Mouse (Mus musculus): ENCODE data around the gene Sem1. TPM values are rescaled to one million over a fixed set of nuclear protein-coding genes. Genes with fewer than 3 reads are reported as not detected.
A peak's percentile ranks its signal among the peaks of the same experiment; 100 is the strongest.
"Not testable (repeated sequence)": the region's sequence is repeated elsewhere in the genome, so short reads cannot be mapped to it uniquely, and the experiment has no call there.

The Sem1 gene
- 10 to 100 TPM; 46.9 to 48.9 TPM for total RNA-seq (2021)

DNA sequence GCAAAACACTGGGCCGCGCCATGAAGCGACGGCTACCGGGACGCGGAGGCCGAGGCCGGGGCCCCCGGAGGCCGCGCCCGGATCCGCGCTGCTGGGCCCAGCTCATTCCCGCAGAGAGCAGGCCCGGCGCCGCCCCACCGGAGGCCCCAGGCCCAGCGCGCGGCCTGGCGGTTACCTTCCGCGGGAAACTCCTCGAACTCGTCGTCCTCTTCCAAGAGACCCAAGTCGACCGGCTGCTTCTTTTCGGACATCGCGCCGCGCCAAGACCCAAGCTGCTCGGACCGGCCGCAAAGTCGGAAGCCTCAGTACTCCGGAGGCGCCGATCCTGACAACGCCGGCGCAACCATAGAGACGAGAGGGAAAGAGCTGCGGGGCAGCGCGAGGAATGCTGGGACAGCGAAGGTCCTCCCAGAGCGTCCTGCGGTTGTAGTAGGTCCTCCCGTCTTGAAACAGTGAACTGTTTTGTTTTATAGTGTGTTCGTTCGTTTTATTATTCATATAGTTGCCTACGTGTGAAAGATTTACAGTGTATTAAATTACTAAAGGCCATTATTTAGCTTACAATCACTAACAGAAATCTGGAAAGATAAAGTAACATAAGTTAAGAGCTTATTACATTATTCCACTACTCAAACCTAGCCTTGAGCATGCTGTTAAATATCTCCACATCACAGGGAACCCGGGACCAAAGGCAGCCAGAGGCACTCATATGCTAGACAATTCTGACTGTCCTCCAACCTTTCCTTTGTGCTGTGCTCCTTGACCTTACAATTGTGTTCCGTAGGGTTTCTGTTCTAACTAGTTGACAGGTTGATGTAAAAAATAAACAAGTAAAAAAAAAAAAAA lies at the start of gene Sem1:
Gene Sem1 (minus strand): TSS at position 360 of the 846 bp plus-strand sequence.
- DNase-seq = peak; percentile 86 to 88

DNA sequence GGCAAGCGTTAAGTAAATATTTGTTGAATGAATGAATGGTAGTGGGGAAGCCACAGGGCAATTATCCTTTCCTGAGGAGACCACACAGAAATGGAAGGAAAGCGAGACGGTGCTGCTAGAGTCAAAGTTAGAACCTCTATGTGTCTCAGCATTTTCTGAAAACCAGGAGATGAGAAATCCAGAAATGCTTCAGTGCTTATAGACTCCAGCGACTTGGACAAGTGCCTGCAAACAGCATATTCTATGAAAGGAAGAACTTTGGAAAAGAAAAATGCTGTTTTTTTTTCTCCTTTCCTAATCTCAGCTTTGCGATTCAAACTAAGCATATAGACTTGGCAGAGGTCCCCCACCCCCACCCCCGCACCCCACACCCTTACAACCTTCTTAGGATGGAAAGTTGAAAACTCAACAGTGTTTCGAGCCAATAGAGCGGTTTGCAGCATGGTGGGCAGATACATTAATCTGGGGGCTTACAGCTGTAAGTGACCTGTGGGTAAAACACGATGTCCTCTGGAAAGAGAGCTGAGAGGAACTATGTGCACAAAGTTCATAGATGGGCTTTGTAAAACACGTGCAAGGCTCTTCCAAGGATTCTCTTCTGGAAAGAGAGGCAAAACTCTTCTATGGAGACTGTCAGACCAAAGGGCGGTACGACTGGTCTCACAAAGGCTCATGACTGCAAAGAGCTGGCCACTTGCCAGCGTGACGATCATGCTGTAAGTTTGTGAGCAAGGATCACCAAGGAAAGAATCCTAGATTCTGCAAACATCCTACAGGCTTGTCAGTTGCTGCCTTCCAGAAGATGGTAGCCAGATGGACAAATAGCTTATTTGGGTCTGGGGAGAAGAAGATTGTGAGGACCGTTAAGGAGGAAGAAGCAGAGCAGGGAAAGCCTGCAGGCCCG lies 44.6 kb upstream of the Sem1 start:
- no peak for DNase-seq

DNA sequence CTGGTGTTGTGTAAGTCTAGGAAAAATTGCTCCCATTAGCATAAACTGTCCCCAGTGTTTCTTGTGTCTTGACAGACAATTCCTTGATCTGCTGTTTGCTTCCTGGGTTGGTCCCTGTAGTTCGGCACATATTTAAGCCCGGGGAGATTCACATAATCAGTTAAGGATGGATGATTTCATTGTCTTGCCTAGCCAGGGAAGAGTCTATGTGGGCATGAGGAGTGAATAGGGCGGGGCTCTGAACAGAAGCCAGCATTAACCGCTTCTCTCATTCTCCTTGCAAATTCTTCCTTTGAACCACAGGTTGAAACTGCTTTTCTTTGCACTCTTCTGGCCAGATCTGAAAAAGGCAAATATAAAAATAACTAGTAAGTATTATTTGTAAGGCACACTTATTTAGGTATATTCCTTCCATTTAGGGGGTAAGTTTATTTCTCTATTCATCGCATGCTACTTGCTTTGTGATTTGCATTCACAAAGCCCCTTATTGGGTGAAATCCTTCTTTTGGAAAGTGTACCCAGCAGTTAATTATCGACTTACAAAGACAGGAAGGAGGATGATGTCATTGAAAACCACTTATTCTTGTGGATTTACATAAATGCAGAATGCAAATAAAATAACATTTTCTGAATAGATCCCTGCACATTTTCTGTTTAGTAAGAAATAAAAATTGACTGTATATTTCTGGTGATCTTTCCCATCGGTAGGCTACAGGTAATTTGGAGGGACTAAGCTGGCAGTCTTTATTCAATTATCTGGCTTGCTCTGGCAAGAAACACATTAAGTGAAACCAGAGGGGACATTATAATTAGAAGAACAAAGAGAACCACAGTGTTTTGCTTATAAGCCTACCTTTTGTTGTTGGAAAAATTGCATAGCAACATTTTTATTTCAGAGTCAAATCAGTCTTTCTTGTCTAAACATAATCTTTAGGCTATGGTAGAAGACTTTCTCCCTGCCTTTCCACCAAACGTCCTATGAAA lies 25.4 kb upstream of the Sem1 start:
- no peak for DNase-seq

DNA sequence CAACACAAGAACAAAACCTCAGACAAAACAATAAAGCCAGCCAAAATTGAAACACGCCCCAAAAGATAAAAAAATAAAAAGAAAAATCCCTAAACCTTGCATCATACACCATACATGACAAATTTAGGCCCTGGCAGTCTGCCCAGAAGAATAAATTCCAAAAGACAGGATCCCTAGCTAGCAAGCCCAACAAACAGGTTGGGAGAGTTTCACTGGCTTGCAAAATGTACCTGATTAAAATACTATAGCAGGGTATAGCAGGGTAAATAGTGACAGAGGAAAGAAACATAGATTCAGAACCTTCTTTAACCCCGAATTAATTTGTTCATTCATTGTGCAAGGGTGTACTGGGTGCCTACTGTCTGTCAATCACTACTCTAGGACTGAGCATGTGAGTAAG lies 7.8 kb upstream of the Sem1 start:
- no peak for DNase-seq

DNA sequence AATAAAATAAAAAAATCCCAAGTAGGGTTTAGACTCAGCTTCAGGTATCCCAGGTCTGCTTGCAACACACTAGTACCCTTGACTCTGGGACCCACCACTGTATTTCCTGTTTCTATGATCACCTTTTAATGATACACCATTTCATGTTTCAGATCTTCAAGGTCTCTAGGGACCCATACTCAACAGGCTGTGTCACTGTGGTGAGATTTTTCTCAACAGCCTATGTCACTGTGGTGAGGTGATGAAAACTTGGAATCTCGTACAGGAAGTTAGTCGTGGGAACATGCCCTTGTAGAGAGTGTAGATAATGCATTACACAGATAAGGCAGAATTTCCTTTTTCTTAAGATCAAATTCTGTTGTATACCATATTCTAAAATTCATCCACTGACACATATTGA lies 3.4 kb upstream of the Sem1 start:
- no peak for DNase-seq

DNA sequence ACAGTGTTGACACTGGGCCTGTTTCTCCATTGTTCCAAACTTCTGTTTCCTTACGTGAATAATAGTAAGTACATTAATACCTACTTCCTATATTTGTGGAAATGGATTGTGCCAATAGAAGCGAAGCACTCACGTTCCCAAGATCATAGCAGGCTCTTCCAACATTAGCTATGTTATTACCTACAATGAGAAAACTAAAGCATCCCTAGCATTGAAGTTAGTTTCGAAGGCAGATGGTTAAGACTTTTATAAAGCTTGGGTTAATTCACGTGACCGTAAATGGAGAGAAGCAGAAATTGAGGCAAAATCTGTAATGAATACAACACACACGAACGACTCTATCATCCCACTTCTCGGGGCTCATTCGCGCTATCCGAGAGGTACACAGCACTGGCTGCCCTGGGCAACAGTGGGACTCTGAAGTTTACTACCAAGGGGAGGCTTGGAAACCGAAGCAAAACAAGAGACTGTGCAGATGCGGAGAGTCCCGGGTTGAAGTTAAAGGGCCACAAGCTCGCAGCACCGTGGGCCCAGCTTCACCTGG lies 650 bp downstream of the Sem1 start:
- no peak for DNase-seq

DNA sequence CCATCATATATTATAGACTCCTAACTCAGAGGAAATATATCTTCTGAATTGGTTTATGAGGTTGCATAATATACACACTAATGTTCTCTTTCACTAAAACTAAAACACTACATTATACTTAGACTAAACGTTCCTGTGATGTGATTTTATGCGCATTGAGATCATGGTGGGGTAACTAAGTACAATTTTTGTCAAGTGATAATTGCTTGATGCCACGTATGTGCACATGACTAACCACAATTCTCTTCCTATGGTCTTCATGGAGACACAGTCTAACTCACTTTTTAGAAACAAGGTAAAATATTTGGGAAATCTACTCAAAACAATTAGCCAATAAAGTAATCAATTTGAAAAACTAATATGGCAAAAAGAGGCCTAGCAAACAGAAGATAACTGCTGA lies 1.2 kb downstream of the Sem1 start:
- DNase-seq = no peak

DNA sequence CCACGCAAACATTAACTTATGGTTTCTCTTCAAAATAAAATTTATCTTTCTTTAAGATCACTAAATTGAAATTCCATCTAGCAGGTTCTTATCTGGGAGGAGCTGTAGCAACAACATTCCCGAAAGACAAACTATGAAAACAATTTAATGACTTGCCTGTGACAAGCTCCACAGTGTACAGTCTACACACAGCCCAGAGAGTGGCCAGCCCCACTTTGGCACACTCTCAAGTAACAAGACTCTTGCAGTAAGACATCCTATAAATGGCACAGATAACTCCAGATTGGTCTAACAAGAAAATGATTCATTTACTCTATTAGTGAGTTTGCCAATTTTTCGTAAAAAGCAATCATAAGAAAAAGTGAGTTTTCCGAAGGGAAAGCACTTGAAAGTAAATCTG lies 2.7 kb downstream of the Sem1 start:
- no peak for DNase-seq

DNA sequence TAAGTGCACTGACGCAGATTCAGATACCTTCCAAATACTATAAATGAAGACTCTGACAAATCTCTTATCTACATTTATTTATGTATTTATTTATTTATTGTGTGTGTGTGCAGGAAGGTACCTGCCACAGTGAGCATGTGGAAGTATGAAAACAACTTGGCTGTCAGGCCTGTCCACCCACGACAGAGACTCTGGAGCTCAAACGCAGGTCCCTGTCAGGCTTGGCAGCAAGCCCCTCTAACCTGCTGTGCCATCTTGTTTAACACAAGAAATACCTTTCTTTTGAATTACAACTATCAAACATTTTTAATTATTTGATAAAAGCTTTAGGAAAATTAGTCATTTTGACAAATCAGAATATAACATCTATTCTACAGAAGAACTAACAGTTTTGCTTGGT lies 10.0 kb downstream of the Sem1 start:
- DNase-seq = no peak

DNA sequence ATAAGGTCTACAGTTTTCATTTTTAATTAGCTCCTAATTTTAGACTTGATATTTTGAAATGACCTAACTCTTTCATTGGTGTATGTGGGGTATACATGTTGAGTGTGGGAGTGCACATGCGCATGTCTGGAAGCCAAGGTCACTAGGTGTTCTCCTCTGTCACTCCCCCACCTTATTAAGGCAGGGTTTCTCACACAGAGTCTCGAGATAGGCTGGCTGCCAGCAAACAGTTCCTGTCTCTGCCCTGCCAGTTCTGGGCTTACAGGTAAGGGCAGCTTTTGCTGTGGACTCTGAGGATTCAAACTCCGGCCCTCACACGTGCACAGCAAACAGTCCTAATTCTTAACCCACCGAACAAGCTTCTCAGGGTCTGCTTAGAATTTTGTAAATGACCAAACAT lies 14.8 kb downstream of the Sem1 start:
- DNase-seq = no peak

DNA sequence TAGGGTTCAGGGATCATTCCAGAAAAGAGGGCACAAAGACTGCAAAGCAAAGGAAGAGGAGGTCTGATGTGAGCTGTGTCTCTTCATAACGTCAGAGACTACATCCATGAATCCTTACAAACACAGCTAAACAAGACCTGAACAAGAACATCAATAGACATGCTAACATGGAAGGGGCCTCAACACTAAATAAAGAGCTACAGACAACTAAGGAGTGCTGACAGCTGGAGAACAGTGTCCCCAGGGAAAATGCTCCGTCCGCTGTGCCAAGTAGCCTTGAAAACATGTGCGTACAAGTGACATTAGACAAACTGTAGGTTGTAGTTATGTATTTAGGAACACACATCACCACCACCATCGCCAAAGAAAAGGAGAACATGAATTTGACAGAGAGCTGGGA lies 15.7 kb downstream of the Sem1 start:
- DNase-seq = no peak

DNA sequence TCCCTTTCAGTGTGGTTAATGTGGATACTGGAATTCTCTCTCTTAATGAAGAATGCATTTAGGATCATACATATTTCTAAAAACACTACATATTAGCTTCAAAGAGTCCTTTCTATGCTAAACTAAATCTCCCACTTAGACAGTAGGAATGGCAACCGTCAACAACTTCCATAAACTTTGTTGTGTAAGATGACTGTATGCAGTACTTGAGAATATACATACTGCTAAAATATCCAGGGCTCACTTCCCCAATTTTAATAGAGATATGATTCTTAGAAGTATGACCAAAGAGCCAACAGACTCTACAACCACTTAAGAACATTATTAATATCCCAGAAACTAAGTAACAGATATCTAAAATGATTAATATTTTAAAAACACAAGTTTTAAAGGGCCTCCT lies 20.8 kb downstream of the Sem1 start:
- no peak for DNase-seq

DNA sequence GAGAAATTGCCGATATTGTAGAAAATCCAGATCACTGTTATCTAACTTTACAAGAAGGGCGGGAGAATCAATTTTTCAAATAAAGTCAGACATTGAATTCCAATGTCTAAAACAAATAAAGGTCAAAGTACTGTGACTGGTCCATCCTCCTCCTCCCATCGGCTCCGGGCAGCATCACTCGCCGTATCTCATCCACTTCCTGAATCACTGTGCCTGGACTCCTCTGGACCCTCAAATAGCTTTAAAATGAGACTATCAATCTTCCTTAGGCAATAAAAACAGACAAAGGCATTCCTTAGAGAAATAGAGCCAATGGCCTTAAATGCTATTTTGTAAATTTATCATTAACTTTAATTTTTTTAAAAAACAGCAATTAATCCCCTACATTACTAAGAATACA lies 26.5 kb downstream of the Sem1 start:
- no peak for DNase-seq

DNA sequence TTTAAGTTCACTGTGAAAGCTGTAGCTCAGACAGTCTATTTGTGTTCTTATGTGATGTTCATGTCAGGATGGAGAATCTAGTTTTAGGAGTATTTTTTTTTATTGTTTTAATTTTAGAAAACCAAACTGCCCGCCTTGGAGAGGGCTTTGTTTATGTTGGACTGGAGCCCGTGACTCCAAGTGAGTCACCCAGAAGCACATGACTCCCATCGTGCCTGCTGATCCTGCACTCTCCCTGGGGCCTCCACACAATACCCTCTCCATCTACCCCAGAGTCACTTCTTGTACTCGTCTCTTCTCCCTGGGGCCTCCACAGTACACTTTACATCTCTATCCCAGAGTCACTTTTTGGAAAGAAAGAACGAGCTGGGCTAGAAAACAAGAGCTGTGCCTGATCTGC lies 30.5 kb downstream of the Sem1 start:
- DNase-seq = no peak

DNA sequence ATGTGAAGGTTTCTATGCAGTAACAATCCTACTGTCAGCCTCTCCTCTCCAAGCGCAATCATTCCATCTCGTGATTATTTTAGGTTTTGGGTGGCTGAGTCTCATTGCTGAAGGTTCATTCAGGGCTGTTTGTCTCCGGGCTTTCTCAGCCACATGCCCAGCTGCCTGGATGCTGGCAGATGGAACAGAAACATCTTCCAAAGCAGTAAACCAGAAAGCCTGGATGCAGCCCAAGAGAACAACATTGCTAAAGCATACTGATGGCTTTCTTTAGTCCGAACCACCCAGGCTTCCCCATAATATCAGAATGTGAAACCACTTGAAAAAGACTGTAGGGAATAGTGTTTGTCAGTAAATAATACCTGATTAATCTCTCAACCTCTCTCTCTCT lies 34.2 kb downstream of the Sem1 start:
- DNase-seq = peak; percentile 33 to 41

DNA sequence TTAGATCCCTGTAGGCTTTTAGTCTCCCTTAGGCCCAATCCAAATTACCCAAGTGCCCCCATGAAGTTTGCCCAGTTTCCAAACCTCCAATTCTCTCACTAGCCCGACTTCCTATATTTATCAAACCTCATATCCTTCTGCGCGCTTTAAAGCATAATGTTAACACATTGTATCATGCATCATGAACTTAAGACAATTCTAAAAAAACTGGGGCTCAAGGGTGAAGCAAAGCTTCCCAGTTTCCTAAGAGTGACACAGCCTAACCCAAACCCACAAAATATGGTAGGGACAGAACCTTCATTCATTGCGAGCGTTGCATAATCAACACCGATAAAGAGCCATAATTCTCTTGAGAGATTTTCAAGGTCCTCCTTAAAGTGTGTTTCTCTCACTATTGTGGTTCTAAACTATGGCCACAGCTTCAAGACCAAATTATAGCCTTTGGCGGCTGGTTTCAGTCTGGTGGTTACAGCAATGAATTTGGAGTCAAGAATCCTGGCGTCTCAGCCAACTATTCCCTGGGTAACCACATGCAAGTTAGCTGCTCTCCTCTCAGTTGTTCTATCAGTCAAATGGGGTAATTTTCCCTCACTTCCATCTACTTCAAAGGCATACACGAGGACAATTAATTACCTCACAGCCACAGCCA lies 34.7 kb downstream of the Sem1 start:
- DNase-seq = no peak

DNA sequence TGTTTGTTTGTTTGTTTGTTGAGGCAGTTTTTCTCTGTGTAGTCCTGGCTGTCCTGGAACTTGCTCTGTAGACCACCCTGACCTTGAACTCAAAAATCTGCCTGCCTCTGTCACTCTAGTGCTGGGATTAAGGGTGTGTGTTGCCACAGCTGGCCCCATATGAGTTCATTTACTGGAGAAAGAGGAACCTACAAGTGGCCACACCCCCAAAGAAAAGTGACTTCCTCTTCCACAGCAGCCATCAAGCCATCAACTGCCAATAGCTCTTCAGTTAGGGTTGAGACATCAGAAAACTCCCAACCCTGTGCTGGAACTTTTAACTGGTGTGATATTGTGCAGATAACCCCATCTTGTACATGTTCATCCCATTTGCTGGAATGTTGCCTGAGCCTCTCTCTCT lies 36.3 kb downstream of the Sem1 start:
- no peak for DNase-seq

DNA sequence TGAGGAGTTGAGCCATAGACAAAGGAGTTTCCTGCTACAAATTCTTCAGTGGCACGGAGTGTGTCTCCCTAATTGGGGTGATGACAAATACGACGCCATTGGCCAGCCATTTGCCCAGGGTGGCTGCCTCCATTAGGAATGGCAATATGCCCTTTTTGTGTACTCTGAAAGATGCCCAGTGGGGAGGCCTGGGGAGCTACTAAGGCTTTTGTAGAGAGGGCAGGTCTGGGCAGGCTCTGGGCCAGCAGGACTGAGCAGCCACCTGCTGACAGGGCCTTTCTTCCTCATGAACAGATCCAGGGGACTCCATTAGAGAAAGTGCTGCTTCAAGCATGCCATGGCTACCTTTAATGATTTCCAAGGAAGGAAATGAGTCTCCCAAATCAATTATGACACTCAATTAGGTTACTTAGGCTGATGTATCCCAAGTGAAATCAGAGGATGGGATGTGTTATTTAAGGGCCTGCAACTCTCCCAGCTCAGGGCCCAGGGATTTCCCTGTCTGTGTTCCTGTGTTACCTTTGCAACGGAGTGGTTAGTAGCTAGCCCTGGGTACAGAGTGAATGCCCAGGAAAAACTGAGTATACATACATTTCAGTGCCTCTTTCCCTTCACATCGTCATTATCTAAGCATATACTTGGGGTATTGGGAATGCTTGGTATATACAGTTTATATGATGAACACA lies 41.5 kb downstream of the Sem1 start:
- DNase-seq = no peak

DNA sequence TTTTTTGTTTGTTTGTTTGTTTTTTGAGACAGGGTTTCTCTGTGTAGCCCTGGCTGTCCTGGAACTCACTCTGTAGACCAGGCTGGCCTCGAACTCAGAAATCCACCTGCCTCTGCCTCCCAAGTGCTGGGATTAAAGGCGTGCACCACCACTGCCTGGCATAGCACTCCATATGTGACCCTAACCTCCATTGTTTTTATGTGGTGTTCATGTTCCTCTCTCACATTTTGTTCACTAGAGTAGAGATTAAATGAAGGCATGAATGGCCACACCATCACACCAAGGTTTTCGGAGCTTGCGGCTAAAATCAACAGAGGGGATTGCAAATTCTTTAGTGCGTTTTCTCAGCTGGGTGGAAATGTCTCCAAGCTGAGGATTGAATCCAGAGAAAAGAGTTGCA lies 42.1 kb downstream of the Sem1 start:
- DNase-seq = not testable (repeated sequence)

All from layer of hippocampus, postnatal 36 days (tissue).